Mouse (Mus musculus): ENCODE results near the gene Chpt1. TPM values are rescaled to one million over a fixed set of nuclear protein-coding genes. Genes with fewer than 3 reads are reported as not detected.
A peak's percentile ranks its signal among the peaks of the same experiment; 100 is the strongest.

The Chpt1 gene
- polyA plus RNA-seq, 1 experiment from 2014 or later, result 21.6 TPM

GRCm38 (mm10) chr10:88510503-88511271, 6.8 kb upstream of the Chpt1 start:
- WGBS, result 77% methylated on average over 12 of the region's 12 CpGs
- no peak overlapping the region for H3K4me2 ChIP-seq
- no peaks in the 10 kb centered on the region for H3K9me3 ChIP-seq
- ATAC-seq (ENCODE audit: low FRiP score, low read depth), result no peak
- H3K4me1 ChIP-seq (replicated peaks), result no peaks in the 10 kb centered on the region
- no peaks in the 10 kb centered on the region for H3K36me3 ChIP-seq
- H3K27me3 ChIP-seq, result no peaks in the 10 kb centered on the region
- no peak overlapping the region for H3K27ac ChIP-seq (replicated peaks)
- H3K9ac ChIP-seq, result no peak overlapping the region
- no peak overlapping the region for H3K4me3 ChIP-seq

GRCm38 (mm10) chr10:88507691-88508143, 3.8 kb upstream of the Chpt1 start:
- no peaks in the 10 kb centered on the region for H3K27me3 ChIP-seq
- H3K9me3 ChIP-seq, result no peaks in the 10 kb centered on the region
- no peak overlapping the region for H3K4me2 ChIP-seq
- no peak overlapping the region for H3K9ac ChIP-seq
- no peaks in the 10 kb centered on the region for H3K36me3 ChIP-seq
- H3K27ac ChIP-seq (replicated peaks), result no peak overlapping the region
- 0 out of 2 replicates have a peak, but pooled peaks cover 4% of the 10 kb centered on the region for H3K4me1 ChIP-seq (replicated peaks)
- H3K4me3 ChIP-seq, result no peak overlapping the region
- WGBS, result 84% methylated on average over 7 of the region's 7 CpGs
- no peak for ATAC-seq (ENCODE audit: low FRiP score, low read depth)

- no peak overlapping the region for H3K4me3 ChIP-seq
- 80% methylated on average over 5 of the region's 5 CpGs for WGBS
- no peak for ATAC-seq (ENCODE audit: low FRiP score, low read depth)
- peaks cover 15% of the 10 kb centered on the region for H3K4me1 ChIP-seq (replicated peaks)
- H3K4me2 ChIP-seq, result no peak overlapping the region
- H3K36me3 ChIP-seq, result no peaks in the 10 kb centered on the region
- no peaks in the 10 kb centered on the region for H3K9me3 ChIP-seq
- no peak overlapping the region for H3K9ac ChIP-seq
- no peaks in the 10 kb centered on the region for H3K27me3 ChIP-seq
- H3K27ac ChIP-seq (replicated peaks), result no peak overlapping the region
Observed at GRCm38 (mm10) chr10:88505256-88505655, 1.4 kb upstream of the Chpt1 start.

- Histone ChIP-seq H3K4me1 (replicated peaks) (peaks cover 15% of the 10 kb centered on the region), H3K27ac (replicated peaks) (no peak overlapping the region), H3K4me2 (peak overlapping the region; percentile 72; the same call in 1 of the 2 replicates), H3K9me3 (no peaks in the 10 kb centered on the region), H3K9ac (no peak overlapping the region), H3K36me3 (no peaks in the 10 kb centered on the region), H3K27me3 (no peaks in the 10 kb centered on the region), H3K4me3 (peak overlapping the region; percentile 86; the same call in 1 of the 2 replicates)
- 50% methylated on average over 3 of the region's 3 CpGs for WGBS
- ATAC-seq (ENCODE audit: low FRiP score, low read depth), result no peak
Observed at GRCm38 (mm10) chr10:88504481-88504880, 608 bp upstream of the Chpt1 start.

- Histone ChIP-seq H3K4me1 (replicated peaks) (peaks cover 15% of the 10 kb centered on the region), H3K36me3 (no peaks in the 10 kb centered on the region), H3K9ac (peak overlapping the region; percentile 85), H3K9me3 (no peaks in the 10 kb centered on the region), H3K27me3 (no peaks in the 10 kb centered on the region), H3K4me3 (peak overlapping the region; percentile 86), H3K4me2 (peak overlapping the region; percentile 72), H3K27ac (replicated peaks) (peak overlapping the region; percentile 84)
- ATAC-seq (ENCODE audit: low FRiP score, low read depth), result no peak
- WGBS, result 51% methylated on average over 4 of the region's 4 CpGs
Observed at GRCm38 (mm10) chr10:88502919-88503318, 954 bp downstream of the Chpt1 start.

- Histone ChIP-seq H3K4me2 (peak overlapping the region; percentile 72), H3K36me3 (no peaks in the 10 kb centered on the region), H3K27ac (replicated peaks) (no peak overlapping the region), H3K4me1 (replicated peaks) (peaks cover 15% of the 10 kb centered on the region), H3K4me3 (0 out of 2 replicates have a peak overlapping the region, but pooled peaks have one; percentile 86), H3K9me3 (no peaks in the 10 kb centered on the region), H3K27me3 (no peaks in the 10 kb centered on the region), H3K9ac (no peak overlapping the region)
- no peak for ATAC-seq (ENCODE audit: low FRiP score, low read depth)
- WGBS, result 66% methylated on average over 13 of the region's 13 CpGs
Observed at GRCm38 (mm10) chr10:88501886-88502765, 1.7 kb downstream of the Chpt1 start.

- Histone ChIP-seq H3K4me3 (no peak overlapping the region), H3K9ac (no peak overlapping the region), H3K27ac (replicated peaks) (no peak overlapping the region), H3K36me3 (no peaks in the 10 kb centered on the region), H3K9me3 (no peaks in the 10 kb centered on the region), H3K27me3 (no peaks in the 10 kb centered on the region), H3K4me2 (no peak overlapping the region), H3K4me1 (replicated peaks) (peaks cover 15% of the 10 kb centered on the region)
- no peak for ATAC-seq (ENCODE audit: low FRiP score, low read depth)
- WGBS, result 84% methylated on average over 10 of the region's 10 CpGs
Observed at GRCm38 (mm10) chr10:88501370-88501769, 2.5 kb downstream of the Chpt1 start.

GRCm38 (mm10) chr10:88499993-88500392, 3.9 kb downstream of the Chpt1 start:
- Histone ChIP-seq H3K36me3 (no peaks in the 10 kb centered on the region), H3K9ac (no peak overlapping the region), H3K4me1 (replicated peaks) (peaks cover 15% of the 10 kb centered on the region), H3K27me3 (no peaks in the 10 kb centered on the region), H3K9me3 (no peaks in the 10 kb centered on the region), H3K4me2 (no peak overlapping the region), H3K27ac (replicated peaks) (no peak overlapping the region), H3K4me3 (no peak overlapping the region)
- WGBS, result 65% methylated on average over 5 of the region's 5 CpGs
- ATAC-seq (ENCODE audit: low FRiP score, low read depth), result no peak

GRCm38 (mm10) chr10:88496864-88497564, 6.9 kb downstream of the Chpt1 start:
- Histone ChIP-seq H3K27ac (replicated peaks) (no peak overlapping the region), H3K4me3 (no peak overlapping the region)
- no peak for ATAC-seq (ENCODE audit: low FRiP score, low read depth)

GRCm38 (mm10) chr10:88494959-88495587, 8.8 kb downstream of the Chpt1 start:
- no peaks in the 10 kb centered on the region for H3K27me3 ChIP-seq
- H3K27ac ChIP-seq (replicated peaks), result no peak overlapping the region
- WGBS, result 84% methylated on average over 4 of the region's 4 CpGs

More at GRCm38 (mm10) chr10:88496864-88497564, 6.9 kb downstream of the Chpt1 start:
- Histone ChIP-seq H3K27me3 (no peaks in the 10 kb centered on the region), H3K9me3 (no peaks in the 10 kb centered on the region), H3K36me3 (no peaks in the 10 kb centered on the region), H3K9ac (no peak overlapping the region), H3K4me2 (no peak overlapping the region), H3K4me1 (replicated peaks) (peaks cover 4% of the 10 kb centered on the region)
- 79% methylated on average over 11 of the region's 11 CpGs for WGBS

GRCm38 (mm10) chr10:88492658-88493057, 11.2 kb downstream of the Chpt1 start:
- ATAC-seq (ENCODE audit: low FRiP score, low read depth), result no peak
- H3K27ac ChIP-seq (replicated peaks), result no peak overlapping the region
- 63% methylated on average over 8 of the region's 8 CpGs for WGBS

More at GRCm38 (mm10) chr10:88494959-88495587, 8.8 kb downstream of the Chpt1 start:
- H3K9me3 ChIP-seq, result no peaks in the 10 kb centered on the region
- no peak overlapping the region for H3K9ac ChIP-seq
- H3K4me2 ChIP-seq, result no peak overlapping the region
- no peaks in the 10 kb centered on the region for H3K36me3 ChIP-seq
- no peaks in the 10 kb centered on the region for H3K4me1 ChIP-seq (replicated peaks)
- no peak for ATAC-seq (ENCODE audit: low FRiP score, low read depth)
- no peak overlapping the region for H3K4me3 ChIP-seq

More at GRCm38 (mm10) chr10:88492658-88493057, 11.2 kb downstream of the Chpt1 start:
- H3K4me2 ChIP-seq, result no peak overlapping the region
- H3K36me3 ChIP-seq, result no peaks in the 10 kb centered on the region
- no peak overlapping the region for H3K4me3 ChIP-seq
- no peaks in the 10 kb centered on the region for H3K27me3 ChIP-seq
- H3K9ac ChIP-seq, result no peak overlapping the region
- H3K9me3 ChIP-seq, result no peaks in the 10 kb centered on the region
- H3K4me1 ChIP-seq (replicated peaks), result no peaks in the 10 kb centered on the region

All from hindbrain, embryonic 15.5 days (tissue).